Comparison of ENCODE assay signal across 8 mouse cellular contexts in the genomic region with DNA sequence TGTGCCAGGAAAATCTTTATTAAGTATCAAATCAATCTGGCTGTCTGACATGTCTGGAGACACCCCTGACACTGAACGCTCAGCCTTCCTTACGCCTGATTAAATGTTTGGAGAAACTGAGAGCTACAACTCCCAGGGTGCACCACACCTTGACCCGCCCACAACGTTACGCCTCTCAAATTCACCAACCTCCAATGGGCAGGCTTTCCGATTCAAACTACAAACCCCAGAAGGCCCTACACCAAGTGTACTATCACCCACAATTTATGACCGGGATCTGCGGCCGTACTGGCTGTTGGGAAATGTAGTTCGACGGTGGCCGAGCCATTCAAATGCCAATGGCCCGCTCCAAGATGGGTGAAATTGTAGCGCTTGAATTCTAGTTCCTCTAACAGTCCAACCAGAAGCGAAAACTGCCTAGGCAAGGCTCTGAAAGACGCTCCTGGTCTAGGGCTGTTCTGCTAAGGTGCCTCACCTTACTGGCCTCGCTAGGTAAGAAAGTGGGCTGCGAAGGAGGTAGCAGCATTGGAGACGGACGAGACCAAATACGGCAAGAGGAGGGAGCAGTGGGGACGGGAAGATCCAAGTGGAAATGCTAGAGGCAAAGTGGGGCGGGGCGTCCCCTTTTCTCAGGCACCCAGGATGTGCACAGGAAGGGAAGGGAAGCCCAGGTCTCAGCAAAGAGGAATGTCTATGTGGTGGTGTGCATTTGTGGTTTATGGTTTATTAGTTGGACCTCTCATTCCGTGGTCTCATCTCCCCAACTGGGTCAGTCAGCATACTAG. TPM values are rescaled to one million over a fixed set of nuclear protein-coding genes. Genes with fewer than 3 reads are reported as not detected.
DNase-seq lines count a peak whose midpoint lies in the region; ATAC-seq and TF ChIP-seq lines count a peak whose summit lies in the region.

Gene Smarcal1 (plus strand): TSS at position 305 of the 785 bp plus-strand sequence.

- under 1% methylated on average over 25 of the region's 25 CpGs for WGBS in cerebellum, adult 2 months
- WGBS in forebrain, postnatal 0 days, result under 1% methylated on average over 25 of the region's 25 CpGs
- WGBS in lung, embryonic 15.5 days, result under 1% methylated on average over 25 of the region's 25 CpGs

- peaks cover 0 to 4% of the 10 kb centered on the region in 2 experiments; a peak in 2 of 4 replicates for H3K4me1 ChIP-seq in MEL (ENCODE audit: control insufficient read depth in 1 of 2, insufficient read depth in 2 of 2, low read length in 2 of 2)
- no peaks in the 10 kb centered on the region; the same call in 1 of the 2 replicates for H3K4me1 ChIP-seq in cerebellum, adult 2 months (ENCODE audit: control insufficient read depth, insufficient read depth, low read length)
- peaks cover 16% of the 10 kb centered on the region for H3K4me1 ChIP-seq in forebrain, postnatal 0 days (ENCODE audit: insufficient read depth)
- H3K4me1 ChIP-seq in lung, embryonic 15.5 days, result peaks cover 12% of the 10 kb centered on the region

- peak within 1 kb of the TSS; percentile 88 for H3K9ac ChIP-seq in MEL (ENCODE audit: control insufficient read depth, low read depth, low read length, poor library complexity, severe bottlenecking)
- peak within 1 kb of the TSS; percentile 76 for H3K9ac ChIP-seq in forebrain, postnatal 0 days
- peak within 1 kb of the TSS; percentile 70 for H3K9ac ChIP-seq in lung, embryonic 15.5 days

- ATAC-seq in forebrain, postnatal 0 days, result peak; percentile 99
- peak; percentile 99 for ATAC-seq in lung, embryonic 15.5 days (ENCODE audit: borderline replicate concordance, extremely low read depth, low FRiP score, low TSS enrichment)

- peak within 1 kb of the TSS; percentile 59 for H3K4me2 ChIP-seq in forebrain, postnatal 0 days (ENCODE audit: low read depth)
- H3K4me2 ChIP-seq in lung, embryonic 15.5 days, result peak within 1 kb of the TSS; percentile 72

- peaks cover 0 to 4% of the 10 kb centered on the region in 2 experiments; a peak in 2 of 4 replicates for H3K36me3 ChIP-seq in MEL (ENCODE audit: control insufficient read depth in 1 of 2, insufficient read depth in 2 of 2, low read length in 2 of 2)
- peaks cover 17% of the 10 kb centered on the region for H3K36me3 ChIP-seq in forebrain, postnatal 0 days (ENCODE audit: insufficient read depth)
- peaks cover 23% of the 10 kb centered on the region for H3K36me3 ChIP-seq in lung, embryonic 15.5 days

- no peak for TF ChIP-seq EP300 in MEL (IDR thresholded peaks at IDR 0.05; ENCODE audit: low read depth in 1 of 2, low read length in 2 of 2)

- H3K9me3 ChIP-seq in MEL (replicated peaks; ENCODE audit: insufficient read depth, low read length), result no peaks in the 10 kb centered on the region
- H3K9me3 ChIP-seq in forebrain, postnatal 0 days (ENCODE audit: low read length), result no peaks in the 10 kb centered on the region
- no peaks in the 10 kb centered on the region for H3K9me3 ChIP-seq in lung, embryonic 15.5 days

- H3K79me2 ChIP-seq in MEL (ENCODE audit: control insufficient read depth, insufficient read depth, low read length, poor library complexity), result peaks cover 1% of the 10 kb centered on the region

- peak within 1 kb of the TSS; percentile 87 for H3K27ac ChIP-seq in MEL (ENCODE audit: control insufficient read depth, low read depth, low read length)
- H3K27ac ChIP-seq in cerebellum, adult 2 months (ENCODE audit: insufficient read depth, low read length), result peak within 1 kb of the TSS; percentile 95
- peak within 1 kb of the TSS; percentile 96 for H3K27ac ChIP-seq in forebrain, postnatal 0 days (ENCODE audit: low read depth, low read length)
- H3K27ac ChIP-seq in lung, embryonic 15.5 days, result peak within 1 kb of the TSS; percentile 84

- DNase-seq in MEL (ENCODE audit: low read depth, low spot score), result peak; percentile 98
- DNase-seq in cerebellum, adult 2 months, result peak; percentile 97 to 98
- peak; percentile 98 for DNase-seq in forebrain, postnatal 0 days
- DNase-seq in heart, postnatal 4 days, result peak; percentile 93
- peak; percentile 97 to 98 for DNase-seq in layer of hippocampus, adult 8-10 months (ENCODE audit: low spot score in 2 of 2)
- peak; percentile 92 for DNase-seq in ovary, adult 18-20 months (ENCODE audit: low spot score)
- peak; percentile 96 for DNase-seq in thymus, postnatal 0 days (ENCODE audit: low spot score)

- peak; percentile 49 to 92; a peak in 3 of 4 replicates for TF ChIP-seq POLR2A in MEL (IDR thresholded peaks at IDR 0.05; ENCODE audit: control insufficient read depth in 1 of 2, insufficient read depth in 1 of 2, low read depth in 1 of 2, low read length in 2 of 2, poor library complexity in 1 of 2)
- peak; percentile 70; the same call in 1 of the 2 replicates for TF ChIP-seq POLR2A in cerebellum, adult 2 months (IDR thresholded peaks at IDR 0.05; ENCODE audit: borderline replicate concordance, insufficient read depth, low read length)

- no peak for TF ChIP-seq CTCF in MEL (IDR thresholded peaks at IDR 0.05 in 2 of 3, conservative IDR thresholded peaks at IDR 0.05 in 1 of 3; ENCODE audit: control insufficient read depth in 1 of 3, insufficient read depth in 1 of 3, low read depth in 2 of 3, low read length in 3 of 3, poor library complexity in 1 of 3, severe bottlenecking in 1 of 3)
- no peak for TF ChIP-seq CTCF in cerebellum, adult 2 months (IDR thresholded peaks at IDR 0.05; ENCODE audit: borderline replicate concordance, insufficient read depth, low read depth, low read length)
- TF ChIP-seq CTCF in forebrain, postnatal 0 days (IDR thresholded peaks at IDR 0.05; ENCODE audit: low read depth), result peak; percentile 13; the same call in 1 of the 2 replicates

- H3K4me3 ChIP-seq in MEL (ENCODE audit: control insufficient read depth in 1 of 2, insufficient read depth in 1 of 2, low read depth in 2 of 2, low read length in 2 of 2), result peak within 1 kb of the TSS; percentile 78
- peak within 1 kb of the TSS; percentile 98 for H3K4me3 ChIP-seq in cerebellum, adult 2 months (replicated peaks; ENCODE audit: insufficient read depth, low read depth, low read length)
- H3K4me3 ChIP-seq in forebrain, postnatal 0 days (ENCODE audit: low read depth, low read length), result peak within 1 kb of the TSS; percentile 64
- peak within 1 kb of the TSS; percentile 81 for H3K4me3 ChIP-seq in lung, embryonic 15.5 days

- no peak for TF ChIP-seq RAD21 in MEL (IDR thresholded peaks at IDR 0.05; ENCODE audit: low read depth, low read length)

- H3K27me3 ChIP-seq in MEL (ENCODE audit: control insufficient read depth in 1 of 2, insufficient read depth in 2 of 2, low read length in 2 of 2), result no peaks in the 10 kb centered on the region
- no peaks in the 10 kb centered on the region for H3K27me3 ChIP-seq in cerebellum, adult 2 months (ENCODE audit: control insufficient read depth, insufficient read depth, low read length)
- H3K27me3 ChIP-seq in forebrain, postnatal 0 days (ENCODE audit: insufficient read depth, low read length), result no peaks in the 10 kb centered on the region
- peaks cover 3% of the 10 kb centered on the region; the same call in 1 of the 2 replicates for H3K27me3 ChIP-seq in lung, embryonic 15.5 days

TF ChIP-seq in MEL, 35 proteins besides CTCF, POLR2A, EP300 and RAD21 (continues in another document):
- TF ChIP-seq MAZ (IDR thresholded peaks at IDR 0.05; ENCODE audit: low read depth, low read length) (no peak), CHD2 (IDR thresholded peaks at IDR 0.05; ENCODE audit: low read length) (peak; percentile 32; the same call in 1 of the 2 replicates), JUND (IDR thresholded peaks at IDR 0.05; ENCODE audit: low read depth, low read length) (no peak), GABPA (IDR thresholded peaks at IDR 0.05; ENCODE audit: low read depth, low read length) (no peak), E2F4 (IDR thresholded peaks at IDR 0.05; ENCODE audit: borderline replicate concordance, low read depth, low read length) (no peak), TCF12 (IDR thresholded peaks at IDR 0.05; ENCODE audit: low read depth, low read length) (peak; percentile 69; the same call in 1 of the 2 replicates), NRF1 (IDR thresholded peaks at IDR 0.05; ENCODE audit: insufficient read depth, low read depth, low read length, poor library complexity, severe bottlenecking) (0 out of 2 replicates have a peak, but pooled peaks have one; percentile 16), ZC3H11A (IDR thresholded peaks at IDR 0.05; ENCODE audit: low read depth, low read length) (no peak), CHD1 (IDR thresholded peaks at IDR 0.05; ENCODE audit: low read depth, low read length) (0 out of 2 replicates have a peak, but pooled peaks have one; percentile 32), UBTF (IDR thresholded peaks at IDR 0.05; ENCODE audit: borderline replicate concordance, insufficient read depth, low read depth, low read length) (no peak), MYC (IDR thresholded peaks at IDR 0.05; ENCODE audit: low read depth, low read length) (peak; percentile 25; the same call in 1 of the 2 replicates), MYB (IDR thresholded peaks at IDR 0.05; ENCODE audit: low read depth, low read length) (no peak), TBP (IDR thresholded peaks at IDR 0.05; ENCODE audit: low read depth, low read length) (peak; percentile 93), KAT2A (conservative IDR thresholded peaks at IDR 0.05; ENCODE audit: low read depth, low read length) (peak; percentile 98), MAX (IDR thresholded peaks at IDR 0.05; ENCODE audit: low read length) (no peak), USF2 (IDR thresholded peaks at IDR 0.05; ENCODE audit: borderline replicate concordance in 1 of 2, insufficient read depth in 1 of 2, low read depth in 1 of 2, low read length in 2 of 2) (no peak), SMC3 (IDR thresholded peaks at IDR 0.05; ENCODE audit: low read depth, low read length) (no peak), ZNF384 (IDR thresholded peaks at IDR 0.05; ENCODE audit: low read depth, low read length) (no peak), MEF2A (IDR thresholded peaks at IDR 0.05; ENCODE audit: extremely low read depth, insufficient replicate concordance, low read depth, low read length, poor library complexity, severe bottlenecking) (no peak), MAFK (IDR thresholded peaks at IDR 0.05; ENCODE audit: borderline replicate concordance, low read depth, low read length) (no peak)

RNA-seq across cellular contexts. Expression of gene Smarcal1, which starts in this region (rescaled TPM):
- 23.6 and 24.4 TPM in 2 replicates for total RNA-seq in MEL (2012; rRNA removed)
- polyA plus RNA-seq in MEL (2012; ENCODE audit: insufficient read depth in 1 of 2, insufficient read length in 2 of 2, low read depth in 1 of 2, low replicate concordance in 2 of 2, missing spikeins in 1 of 2), result 10 to 100 TPM in 1 of 2 experiments, not detected in 1; 27.7 TPM
- polyA plus RNA-seq in cerebellum, adult 2 months (2012; rRNA removed), result 46.9 and 47.7 TPM in 2 replicates
- total RNA-seq in forebrain, postnatal 0 days (2014; rRNA removed), result 40.9 and 43.7 TPM in 2 replicates
- 16.2 and 19.0 TPM in 2 replicates for polyA plus RNA-seq in forebrain, postnatal 0 days (2015; fragmentation: Nextera tagmentation; extraction: Ambion mirVana)
- total RNA-seq in heart, postnatal 4 days (2021), result 10 to 100 TPM; 32.3 to 34.7 TPM
- total RNA-seq in layer of hippocampus, adult 8-10 months (2022), result 10 to 100 TPM; 59.3 to 66.1 (median 63.5) TPM
- polyA plus RNA-seq in lung, embryonic 15.5 days (2015; fragmentation: Nextera tagmentation; extraction: Ambion mirVana), result 21.8 and 26.7 TPM in 2 replicates
- 16.2 and 17.2 TPM in 2 replicates for polyA plus RNA-seq in thymus, postnatal 0 days (2015; fragmentation: Nextera tagmentation; extraction: Ambion mirVana)

Comparison
In these comparisons a context has a peak if more than half of its experiments do, and no peak if none do; other contexts are left out.
1. Peak in every context shown above with its lines: DNase-seq, ATAC-seq, H3K4me3 ChIP-seq and H3K27ac ChIP-seq.